Mouse (Mus musculus): ENCODE measurements around the gene Plekha3. TPM values are rescaled to one million over a fixed set of nuclear protein-coding genes. Genes with fewer than 3 reads are reported as not detected.

Plekha3 gene
- polyA plus RNA-seq (2015; fragmentation: Nextera tagmentation; extraction: Ambion mirVana): 2.1 and 2.2 TPM in 2 replicates

DNA sequence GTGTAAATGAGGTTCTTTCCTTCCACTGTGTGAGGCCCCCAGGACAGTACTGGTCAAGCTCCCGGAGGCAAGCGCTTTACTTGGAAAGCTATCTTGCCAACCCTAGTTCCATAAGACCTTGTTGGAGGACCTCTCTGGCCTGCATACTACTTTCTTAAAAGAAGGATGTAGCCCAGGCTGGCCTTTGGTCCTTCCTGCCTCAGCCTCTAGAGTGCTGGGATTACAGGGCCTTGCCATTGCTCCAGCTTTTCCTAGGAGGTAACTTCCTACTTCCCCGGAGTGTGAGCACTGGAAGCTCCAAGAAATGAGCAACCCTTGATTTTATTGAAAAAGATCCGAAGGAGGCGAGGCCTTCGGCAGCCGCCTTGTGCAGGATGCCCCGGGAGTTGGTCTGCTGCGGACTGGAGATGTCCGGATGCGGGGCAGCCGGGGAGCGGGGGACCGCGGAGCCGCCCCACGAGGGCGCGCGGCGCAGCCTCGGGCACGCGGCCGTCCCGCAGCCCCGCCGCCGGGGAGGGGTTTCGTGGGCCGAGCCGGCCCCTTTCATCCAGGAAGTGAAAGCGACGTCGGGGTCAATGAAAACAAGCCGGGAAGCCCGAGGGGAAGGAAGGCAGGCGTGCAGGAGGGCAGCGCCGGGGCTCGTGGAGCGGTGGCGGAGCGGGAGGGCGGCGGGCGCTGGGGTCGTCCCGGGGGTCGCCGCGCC, at the start of gene Plekha3:
Gene Plekha3, plus strand, starts transcription at position 557 of the 703 bp plus-strand sequence.
- ATAC-seq: peak; percentile 79
- Histone ChIP-seq H3K4me2 (ENCODE audit: low read depth, low read length) (peak within 1 kb of the TSS; percentile 59), H3K9me3 (ENCODE audit: control insufficient read depth, low read length) (no peaks in the 10 kb centered on the region), H3K4me1 (ENCODE audit: control insufficient read depth, insufficient read depth, low read length) (peaks cover 20% of the 10 kb centered on the region), H3K27me3 (replicated peaks; ENCODE audit: control insufficient read depth, insufficient read depth, low read length) (no peaks in the 10 kb centered on the region), H3K9ac (ENCODE audit: low read depth, low read length) (peak within 1 kb of the TSS; percentile 85), H3K4me3 (ENCODE audit: low read length) (peak within 1 kb of the TSS; percentile 87), H3K27ac (ENCODE audit: low read length) (peak within 1 kb of the TSS; percentile 87), H3K36me3 (ENCODE audit: control insufficient read depth, insufficient read depth, low read length) (no peaks in the 10 kb centered on the region)
- 4% methylated on average over 51 of the region's 52 CpGs for WGBS

DNA sequence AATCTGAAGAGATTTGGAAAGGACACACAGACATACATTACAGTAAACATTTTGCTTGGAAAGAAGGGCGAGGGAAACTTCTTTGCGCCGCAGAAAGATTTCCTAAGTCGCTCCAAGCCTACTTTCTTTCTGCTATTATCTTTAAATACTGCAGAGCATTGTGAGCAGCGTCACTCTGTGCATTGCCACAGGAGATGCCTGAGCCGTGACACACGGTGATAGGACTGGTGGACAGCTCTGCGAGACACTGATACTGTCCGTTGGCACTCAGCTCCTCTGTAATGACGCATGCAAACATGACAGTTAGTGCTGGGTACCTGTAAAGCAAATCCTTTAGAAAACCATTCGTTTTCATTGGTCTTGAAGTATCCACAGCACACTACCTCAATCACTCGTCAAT, 44.8 kb upstream of the Plekha3 start:
- no peak for ATAC-seq
- no peak overlapping the region for H3K9ac ChIP-seq (ENCODE audit: low read depth, low read length)
- H3K27me3 ChIP-seq (replicated peaks; ENCODE audit: control insufficient read depth, insufficient read depth, low read length): no peaks in the 10 kb centered on the region
- peaks cover 23% of the 10 kb centered on the region for H3K36me3 ChIP-seq (ENCODE audit: control insufficient read depth, insufficient read depth, low read length)
- no peaks in the 10 kb centered on the region for H3K4me1 ChIP-seq (ENCODE audit: control insufficient read depth, insufficient read depth, low read length)
- no peaks in the 10 kb centered on the region for H3K9me3 ChIP-seq (ENCODE audit: control insufficient read depth, low read length)
- no peak overlapping the region for H3K27ac ChIP-seq (ENCODE audit: low read length)
- no peak overlapping the region for H3K4me3 ChIP-seq (ENCODE audit: low read length)
- WGBS: 89% methylated on average over 12 of the region's 12 CpGs
- H3K4me2 ChIP-seq (ENCODE audit: low read depth, low read length): no peak overlapping the region

DNA sequence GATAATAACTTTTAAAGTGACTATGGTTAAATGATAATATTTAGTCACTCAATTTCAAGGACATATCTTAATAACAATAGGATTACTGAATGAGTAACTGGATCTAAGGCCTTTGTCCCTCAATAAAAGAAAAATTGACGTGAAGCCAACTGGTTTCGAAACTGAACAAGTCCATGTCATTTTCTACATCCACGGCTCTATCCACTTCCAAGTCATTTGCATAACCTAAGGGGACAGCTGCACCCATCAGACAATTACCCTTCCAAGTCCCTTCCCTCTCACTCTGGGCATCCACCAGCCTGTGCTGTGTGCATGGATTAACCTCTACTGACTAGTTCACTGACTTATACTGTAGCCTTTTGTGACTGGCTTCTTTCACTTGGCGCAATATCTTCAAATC, 43.5 kb upstream of the Plekha3 start:
- ATAC-seq: no peak
- Histone ChIP-seq H3K27ac (ENCODE audit: low read length) (no peak overlapping the region), H3K4me3 (ENCODE audit: low read length) (no peak overlapping the region), H3K36me3 (ENCODE audit: control insufficient read depth, insufficient read depth, low read length) (peaks cover 24% of the 10 kb centered on the region), H3K4me2 (ENCODE audit: low read depth, low read length) (no peak overlapping the region), H3K4me1 (ENCODE audit: control insufficient read depth, insufficient read depth, low read length) (no peaks in the 10 kb centered on the region), H3K27me3 (replicated peaks; ENCODE audit: control insufficient read depth, insufficient read depth, low read length) (no peaks in the 10 kb centered on the region), H3K9ac (ENCODE audit: low read depth, low read length) (no peak overlapping the region), H3K9me3 (ENCODE audit: control insufficient read depth, low read length) (no peaks in the 10 kb centered on the region)
- WGBS: 81% methylated on average over 4 of the region's 4 CpGs

DNA sequence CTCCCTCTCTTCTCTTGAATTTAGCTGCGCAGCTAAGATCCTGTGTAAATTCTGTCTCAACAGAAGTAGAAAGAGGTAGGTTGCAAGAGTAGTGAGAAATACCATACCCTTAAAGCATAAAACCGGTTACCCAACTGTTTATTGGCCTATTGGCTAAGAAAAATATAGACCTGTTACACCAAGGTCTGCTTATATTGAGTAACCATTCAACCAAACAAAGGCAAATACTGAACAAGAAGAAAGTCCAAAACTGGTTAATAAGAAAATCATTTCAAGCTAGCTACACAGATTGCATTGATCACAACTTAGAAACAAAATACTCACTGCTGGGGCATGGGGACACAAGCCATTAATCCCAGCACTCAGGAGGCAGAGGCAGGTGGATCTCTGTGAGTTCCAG, 35.4 kb upstream of the Plekha3 start:
- H3K4me1 ChIP-seq (ENCODE audit: control insufficient read depth, insufficient read depth, low read length): no peaks in the 10 kb centered on the region
- H3K4me2 ChIP-seq (ENCODE audit: low read depth, low read length): no peak overlapping the region
- no peaks in the 10 kb centered on the region for H3K9me3 ChIP-seq (ENCODE audit: control insufficient read depth, low read length)
- no peak overlapping the region for H3K9ac ChIP-seq (ENCODE audit: low read depth, low read length)
- peaks cover 11% of the 10 kb centered on the region for H3K36me3 ChIP-seq (ENCODE audit: control insufficient read depth, insufficient read depth, low read length)
- no peak overlapping the region for H3K27ac ChIP-seq (ENCODE audit: low read length)
- no peak for ATAC-seq
- H3K4me3 ChIP-seq (ENCODE audit: low read length): no peak overlapping the region
- no peaks in the 10 kb centered on the region for H3K27me3 ChIP-seq (replicated peaks; ENCODE audit: control insufficient read depth, insufficient read depth, low read length)
- 91% methylated on average over 2 of the region's 2 CpGs for WGBS

DNA sequence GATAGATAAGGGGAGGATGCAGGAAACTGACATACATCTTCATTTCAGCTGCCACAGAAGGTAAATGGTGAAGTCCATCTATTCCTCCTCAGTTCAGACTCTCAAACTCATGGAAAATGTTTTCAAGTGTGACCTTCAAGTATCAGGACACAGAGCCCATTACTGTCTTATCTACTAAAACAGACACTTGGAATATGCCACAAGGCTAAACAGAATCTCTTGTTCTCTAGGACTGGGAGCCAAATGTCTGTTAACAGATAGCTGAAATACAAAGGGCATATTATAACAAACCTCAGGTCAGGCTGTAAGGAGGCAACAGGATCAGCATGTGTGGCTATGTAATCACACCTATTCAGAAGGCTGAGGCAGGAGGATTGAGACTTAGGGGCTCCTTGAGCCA, 31.3 kb upstream of the Plekha3 start:
- Histone ChIP-seq H3K4me1 (ENCODE audit: control insufficient read depth, insufficient read depth, low read length) (peaks cover 10% of the 10 kb centered on the region), H3K9me3 (ENCODE audit: control insufficient read depth, low read length) (no peaks in the 10 kb centered on the region), H3K9ac (ENCODE audit: low read depth, low read length) (no peak overlapping the region), H3K36me3 (ENCODE audit: control insufficient read depth, insufficient read depth, low read length) (peaks cover 5% of the 10 kb centered on the region), H3K27ac (ENCODE audit: low read length) (no peak overlapping the region), H3K4me2 (ENCODE audit: low read depth, low read length) (no peak overlapping the region), H3K4me3 (ENCODE audit: low read length) (no peak overlapping the region), H3K27me3 (replicated peaks; ENCODE audit: control insufficient read depth, insufficient read depth, low read length) (no peaks in the 10 kb centered on the region)
- ATAC-seq: no peak

DNA sequence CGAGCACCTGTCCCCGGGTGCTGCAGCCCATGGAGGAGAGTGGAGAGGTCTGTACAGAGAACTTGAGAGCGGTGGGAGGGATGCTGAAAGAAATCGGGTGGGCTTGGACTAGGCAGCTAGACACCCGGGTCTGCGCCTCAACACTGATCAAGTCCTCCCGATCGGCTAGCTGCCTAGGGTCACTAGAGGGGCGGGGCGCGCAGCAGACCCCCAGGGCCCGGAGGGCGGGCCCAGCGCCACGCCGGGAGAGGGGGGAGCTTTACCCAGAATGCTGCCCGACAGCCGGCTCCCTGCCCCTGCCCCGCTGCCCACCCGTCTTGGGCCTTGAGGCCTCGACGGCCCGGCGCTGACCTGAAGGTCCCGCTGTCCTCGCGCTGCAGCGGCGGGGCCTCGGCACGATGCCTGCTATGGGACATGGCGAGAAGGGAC, 27.6 kb upstream of the Plekha3 start:
- Histone ChIP-seq H3K27me3 (replicated peaks; ENCODE audit: control insufficient read depth, insufficient read depth, low read length) (no peaks in the 10 kb centered on the region), H3K9ac (ENCODE audit: low read depth, low read length) (peak overlapping the region; percentile 92), H3K4me2 (ENCODE audit: low read depth, low read length) (peak overlapping the region; percentile 86), H3K4me3 (ENCODE audit: low read length) (peak overlapping the region; percentile 86), H3K9me3 (ENCODE audit: control insufficient read depth, low read length) (no peaks in the 10 kb centered on the region), H3K36me3 (ENCODE audit: control insufficient read depth, insufficient read depth, low read length) (no peaks in the 10 kb centered on the region), H3K4me1 (ENCODE audit: control insufficient read depth, insufficient read depth, low read length) (peaks cover 11% of the 10 kb centered on the region), H3K27ac (ENCODE audit: low read length) (peak overlapping the region; percentile 83)
- 4% methylated on average over 28 of the region's 32 CpGs for WGBS
- peak; percentile 31; the same call in 1 of the 2 replicates for ATAC-seq

DNA sequence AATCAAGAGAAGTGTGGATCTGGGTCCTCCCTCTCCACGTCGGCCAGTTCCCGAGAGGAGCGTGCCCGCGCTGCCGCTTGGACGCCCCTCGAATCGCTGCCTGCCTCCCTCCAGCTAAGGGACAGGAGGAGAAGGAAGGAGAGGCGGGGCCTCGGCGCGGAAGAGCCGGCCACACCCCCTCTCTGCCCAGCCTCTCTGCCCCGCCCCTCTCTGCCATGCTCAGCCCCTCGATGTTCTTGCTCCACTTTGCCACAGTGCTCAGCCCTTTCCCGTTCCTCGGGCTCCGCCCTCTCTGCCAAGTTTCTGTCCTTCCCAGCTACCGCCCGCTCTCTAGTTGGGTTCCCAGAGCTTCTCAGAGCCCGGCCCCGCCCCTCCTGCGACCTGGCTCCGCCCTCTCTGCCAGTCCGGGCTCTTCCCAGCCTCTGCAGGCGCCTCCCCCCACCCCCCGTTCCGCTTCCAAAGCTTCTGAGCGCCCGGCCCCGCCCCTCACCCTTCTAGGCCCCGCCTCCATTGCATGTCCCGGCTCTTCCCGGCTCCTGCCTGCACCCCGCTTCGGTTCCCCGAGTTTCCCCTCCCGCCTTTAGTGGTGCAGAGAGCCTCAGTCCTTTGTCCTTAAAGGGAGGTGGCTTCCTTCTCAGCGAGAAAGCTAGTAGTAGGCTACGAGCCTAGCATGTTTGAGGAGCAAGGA, 27.1 kb upstream of the Plekha3 start, which contains the start of the genes Prkra and Pjvk:
Gene Prkra, minus strand, starts transcription at position 133 of the 688 bp plus-strand sequence.
Gene Pjvk, plus strand, starts transcription at position 594 of the 688 bp plus-strand sequence.
- no peaks in the 10 kb centered on the region for H3K27me3 ChIP-seq (replicated peaks; ENCODE audit: control insufficient read depth, insufficient read depth, low read length)

DNA sequence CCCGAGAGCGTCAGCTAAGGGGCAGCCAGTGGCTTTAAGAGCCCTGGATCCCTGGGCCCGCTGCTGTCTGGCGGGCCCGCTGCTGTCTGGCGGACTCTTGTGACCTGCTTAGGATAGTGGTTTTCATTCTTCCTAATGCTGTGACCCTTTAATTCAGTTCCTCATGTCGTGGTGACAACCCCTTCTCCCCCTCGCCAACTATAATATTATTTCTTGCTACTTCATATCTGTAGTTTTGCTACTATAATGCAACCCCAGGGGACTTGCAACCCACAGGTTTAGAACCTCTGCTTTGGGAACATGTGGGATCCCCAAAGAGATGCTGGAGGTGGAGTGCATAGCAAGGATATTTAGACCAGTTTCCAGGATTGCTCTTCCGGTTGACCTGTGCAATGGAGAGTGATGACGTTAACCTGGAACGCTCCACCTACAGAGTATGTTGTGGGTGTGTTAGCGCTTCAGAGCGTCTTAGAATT, 26.4 kb upstream of the Plekha3 start:
- H3K36me3 ChIP-seq (ENCODE audit: control insufficient read depth, insufficient read depth, low read length): no peaks in the 10 kb centered on the region
- peak overlapping the region; percentile 56 for H3K4me2 ChIP-seq (ENCODE audit: low read depth, low read length)
- H3K27me3 ChIP-seq (replicated peaks; ENCODE audit: control insufficient read depth, insufficient read depth, low read length): no peaks in the 10 kb centered on the region
- H3K9ac ChIP-seq (ENCODE audit: low read depth, low read length): peak overlapping the region; percentile 59
- H3K9me3 ChIP-seq (ENCODE audit: control insufficient read depth, low read length): no peaks in the 10 kb centered on the region
- ATAC-seq: peak; percentile 45
- H3K27ac ChIP-seq (ENCODE audit: low read length): peak overlapping the region; percentile 83
- H3K4me1 ChIP-seq (ENCODE audit: control insufficient read depth, insufficient read depth, low read length): peaks cover 11% of the 10 kb centered on the region
- WGBS: 30% methylated on average over 13 of the region's 13 CpGs
- H3K4me3 ChIP-seq (ENCODE audit: low read length): peak overlapping the region; percentile 86

More for the DNA sequence above, 27.1 kb upstream of the Plekha3 start, which contains the start of the genes Prkra and Pjvk:
- under 1% methylated on average over 36 of the region's 42 CpGs for WGBS
- Histone ChIP-seq H3K4me3 (ENCODE audit: low read length) (peak within 1 kb of the TSS; percentile 86), H3K9me3 (ENCODE audit: control insufficient read depth, low read length) (no peaks in the 10 kb centered on the region), H3K4me2 (ENCODE audit: low read depth, low read length) (peak within 1 kb of the TSS; percentile 86), H3K9ac (ENCODE audit: low read depth, low read length) (peak within 1 kb of the TSS; percentile 92), H3K4me1 (ENCODE audit: control insufficient read depth, insufficient read depth, low read length) (peaks cover 11% of the 10 kb centered on the region), H3K27ac (ENCODE audit: low read length) (peak within 1 kb of the TSS; percentile 83), H3K36me3 (ENCODE audit: control insufficient read depth, insufficient read depth, low read length) (no peaks in the 10 kb centered on the region)
- peak; percentile 99 for ATAC-seq

DNA sequence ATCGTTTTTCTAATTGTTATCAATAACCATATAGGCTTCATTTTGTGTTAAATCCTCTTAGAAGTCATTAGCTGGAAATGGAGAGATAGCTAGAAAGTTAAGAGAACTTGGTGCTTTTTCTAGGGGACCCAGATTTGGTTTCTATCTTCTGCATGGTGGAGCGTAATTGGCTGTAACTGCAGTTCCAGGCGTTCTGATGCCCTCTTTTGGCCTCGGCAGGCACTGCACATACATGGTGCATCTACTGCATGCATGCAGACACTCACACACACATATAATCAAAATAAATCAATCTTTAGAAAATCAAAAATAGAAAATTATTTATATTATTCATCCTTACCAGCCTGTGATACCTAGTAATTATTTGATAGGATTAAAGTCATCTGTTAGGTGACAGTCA, 22.0 kb upstream of the Plekha3 start:
- ATAC-seq: no peak
- peaks cover 4% of the 10 kb centered on the region for H3K4me1 ChIP-seq (ENCODE audit: control insufficient read depth, insufficient read depth, low read length)
- H3K9ac ChIP-seq (ENCODE audit: low read depth, low read length): no peak overlapping the region
- no peak overlapping the region for H3K27ac ChIP-seq (ENCODE audit: low read length)
- H3K27me3 ChIP-seq (replicated peaks; ENCODE audit: control insufficient read depth, insufficient read depth, low read length): no peaks in the 10 kb centered on the region
- no peak overlapping the region for H3K4me2 ChIP-seq (ENCODE audit: low read depth, low read length)
- no peak overlapping the region for H3K4me3 ChIP-seq (ENCODE audit: low read length)
- 94% methylated on average over 4 of the region's 4 CpGs for WGBS
- no peaks in the 10 kb centered on the region for H3K36me3 ChIP-seq (ENCODE audit: control insufficient read depth, insufficient read depth, low read length)
- no peaks in the 10 kb centered on the region for H3K9me3 ChIP-seq (ENCODE audit: control insufficient read depth, low read length)
